Mouse (Mus musculus): Measurements from ENCODE around the gene Nop9.

The Nop9 gene

DNA sequence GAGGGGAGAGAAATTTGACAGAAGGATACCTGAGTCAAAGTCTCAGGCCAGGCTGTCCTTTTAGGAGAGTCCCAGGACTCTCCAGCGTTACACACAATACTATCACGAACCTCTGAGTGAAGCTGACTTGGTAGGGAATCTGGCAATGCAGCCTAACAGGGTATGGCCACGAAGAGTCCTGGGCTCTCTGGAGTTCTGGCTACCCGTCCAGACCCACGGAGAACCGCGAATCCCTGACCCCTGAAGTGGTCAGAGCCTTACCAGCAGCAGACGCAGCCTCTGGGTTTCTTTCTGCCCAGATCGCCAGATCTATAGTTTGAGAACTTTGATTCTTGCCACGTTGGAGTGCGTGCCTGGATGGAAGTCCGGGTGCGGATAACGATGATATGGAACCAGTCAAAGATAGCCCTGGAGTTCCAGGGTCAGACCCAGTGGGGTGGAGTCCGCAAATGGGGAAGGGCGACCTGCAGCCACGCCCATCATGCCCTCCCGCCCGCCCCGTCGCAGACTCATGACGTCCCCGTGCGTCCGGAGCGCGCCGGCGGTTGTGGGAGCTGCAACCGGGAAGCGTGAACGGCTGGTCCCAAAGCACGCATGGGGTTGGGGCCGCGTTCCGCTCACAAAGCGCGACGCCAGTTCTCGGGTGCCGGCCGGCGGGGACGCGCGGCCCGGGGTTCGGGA lies at the start of gene Nop9, which contains the start of gene Dhrs1:
Gene Nop9 (plus strand): TSS at position 514 of the 681 bp plus-strand sequence.
Gene Dhrs1 (minus strand): TSS at position 511 of the 681 bp plus-strand sequence.
- DNase-seq: peak; percentile 85

- no peak for DNase-seq
Observed at GRCm38 (mm10) chr14:55697226-55697625, 48.3 kb upstream of the Nop9 start.

DNA sequence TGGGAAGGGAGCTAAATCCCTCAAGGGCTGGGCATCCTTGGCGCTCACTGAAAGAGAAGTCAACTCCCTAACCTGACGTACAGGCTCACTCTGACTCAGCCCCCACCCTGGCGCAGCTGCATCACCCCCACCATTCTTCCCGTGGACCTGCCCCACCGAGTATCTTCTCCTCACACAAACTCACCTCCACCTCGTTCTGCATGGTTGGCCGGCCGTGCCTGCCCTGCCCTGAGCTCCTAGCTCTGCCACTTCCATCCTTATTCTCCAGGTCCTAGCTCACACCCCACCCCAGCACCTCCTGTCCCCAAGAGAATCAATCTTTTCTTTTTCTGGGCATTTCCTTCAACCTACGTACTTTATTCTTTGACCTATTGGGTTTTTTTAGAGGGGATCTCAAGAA lies 44.4 kb upstream of the Nop9 start:
- DNase-seq: no peak

DNA sequence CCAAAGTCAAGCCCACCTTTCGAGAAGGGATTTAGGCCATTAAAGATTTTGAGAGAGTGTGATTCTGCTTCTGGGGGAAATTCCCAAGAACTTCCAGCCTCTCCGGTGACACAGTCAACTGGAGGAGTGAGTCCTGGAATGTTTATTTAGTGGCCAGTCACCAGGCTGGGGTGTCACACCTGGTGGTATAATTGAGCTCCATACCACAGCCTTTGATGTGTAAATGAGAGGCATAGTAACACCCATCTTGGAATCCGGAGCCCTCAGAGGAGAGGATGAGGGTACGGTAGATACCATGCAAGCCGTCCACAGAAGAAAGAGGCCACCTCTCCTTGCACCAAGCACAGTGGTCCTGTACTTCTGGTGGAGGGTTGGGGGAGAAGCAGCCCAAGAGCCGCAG lies 42.7 kb upstream of the Nop9 start:
- no peak for DNase-seq

GRCm38 (mm10) chr14:55706051-55706600 lies 39.4 kb upstream of the Nop9 start:
- no peak for DNase-seq

- no peak for DNase-seq
Observed at GRCm38 (mm10) chr14:55707397-55707796, 38.1 kb upstream of the Nop9 start.

DNA sequence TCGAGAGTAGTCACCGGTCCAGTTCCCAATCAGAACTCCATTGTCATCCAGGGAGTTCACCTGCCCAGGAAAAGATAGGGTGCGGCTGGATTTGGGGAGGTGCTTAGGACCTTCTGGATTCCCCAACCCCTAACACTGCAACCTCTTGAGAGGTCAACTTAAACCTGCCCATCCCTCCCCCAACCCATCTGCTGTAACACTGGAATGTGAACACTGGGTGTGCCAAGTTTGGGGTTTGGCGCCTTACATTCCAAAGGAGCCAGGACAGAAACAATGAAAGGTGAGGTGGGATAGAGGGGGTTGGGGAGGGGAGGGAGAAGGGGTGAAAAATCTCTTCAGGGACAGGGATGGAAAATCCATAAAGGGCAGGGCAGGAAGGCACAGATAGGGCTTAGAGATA lies 36.0 kb upstream of the Nop9 start:
- no peak for DNase-seq

DNA sequence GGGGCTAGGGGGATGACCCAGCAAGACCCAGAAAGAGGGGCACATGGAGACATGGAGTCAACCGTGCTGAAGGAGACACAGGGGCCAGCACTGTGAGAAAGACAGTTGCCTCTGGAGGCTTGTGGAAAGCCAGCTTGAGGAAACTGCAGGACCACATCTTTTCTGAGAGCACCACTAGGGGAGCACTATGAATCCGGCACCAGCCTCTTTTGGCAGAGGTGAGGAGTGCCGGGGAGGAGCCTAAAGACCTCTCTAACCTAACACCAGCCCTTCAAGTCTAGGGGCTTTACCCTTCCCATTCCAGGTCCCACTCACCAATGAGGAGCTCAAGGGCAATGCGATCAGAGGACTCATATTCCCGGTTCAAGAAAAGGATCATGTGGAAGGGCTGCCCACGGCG lies 33.7 kb upstream of the Nop9 start:
- DNase-seq: no peak

DNA sequence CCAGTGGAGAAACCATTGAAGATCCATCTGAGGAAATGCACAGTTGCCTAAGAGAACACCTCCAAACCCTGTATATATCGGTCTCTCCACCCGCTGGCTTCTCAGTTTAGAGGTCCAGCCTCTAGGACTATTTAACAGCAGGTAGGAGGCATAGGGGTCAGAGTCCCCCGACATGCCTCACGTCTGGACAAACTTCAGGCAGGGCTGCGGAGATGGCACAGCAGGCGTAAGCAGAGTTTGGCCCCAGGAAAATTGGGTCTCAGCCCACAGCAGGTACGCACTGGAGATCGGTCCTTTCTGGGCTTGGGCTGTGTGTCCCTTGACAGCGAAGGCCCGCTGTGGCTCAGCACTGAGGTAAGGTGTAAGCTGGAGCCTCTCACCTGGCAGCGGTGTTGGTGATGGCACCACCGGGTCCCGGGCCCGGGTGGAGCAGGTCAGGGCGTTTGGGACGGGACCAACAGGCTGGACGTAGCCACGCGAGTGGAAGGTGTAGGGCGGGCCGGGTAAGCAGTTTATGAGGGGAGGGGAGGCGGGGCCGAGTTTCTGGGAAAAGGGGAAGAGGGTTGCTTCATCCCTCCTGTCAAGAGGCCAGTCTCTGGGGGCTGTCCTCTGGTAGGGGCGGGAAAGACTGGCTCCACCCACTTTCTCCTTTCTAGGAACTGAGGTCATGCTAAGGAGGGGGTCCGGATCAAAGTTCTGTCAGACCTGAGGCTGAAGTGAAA lies 32.3 kb upstream of the Nop9 start:
- DNase-seq: no peak

DNA sequence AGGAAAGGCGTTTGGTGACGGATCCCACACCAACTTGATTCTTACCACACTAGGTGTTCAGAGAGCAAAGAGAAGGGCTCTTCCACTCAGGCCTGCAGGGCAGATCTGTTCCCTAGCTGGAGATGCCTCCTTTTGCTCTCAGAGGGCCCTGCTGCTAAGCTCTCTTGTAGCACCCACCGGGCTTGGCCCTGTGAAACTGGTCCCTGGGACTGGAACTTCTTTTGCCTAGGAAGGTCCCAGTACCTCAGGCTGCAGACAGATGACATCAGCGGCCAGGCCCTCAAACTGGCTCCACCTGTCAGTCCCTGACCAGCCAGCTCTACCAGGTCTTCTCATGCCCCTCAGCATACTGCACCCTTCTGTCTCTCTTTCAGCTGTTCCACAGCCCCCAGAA lies 31.8 kb upstream of the Nop9 start, which contains the start of gene Tgm1:
Gene Tgm1 (minus strand): TSS at position 198 of the 394 bp plus-strand sequence.
- no peak for DNase-seq

- no peak for DNase-seq
Observed at GRCm38 (mm10) chr14:55714893-55715292, 30.6 kb upstream of the Nop9 start.

GRCm38 (mm10) chr14:55716271-55716670 lies 29.2 kb upstream of the Nop9 start:
- no peak for DNase-seq

- no peak for DNase-seq
Observed at GRCm38 (mm10) chr14:55716884-55717283, 28.6 kb upstream of the Nop9 start.

- DNase-seq: no peak
Observed at GRCm38 (mm10) chr14:55719737-55720136, 25.8 kb upstream of the Nop9 start.

- no peak for DNase-seq
Observed at GRCm38 (mm10) chr14:55720666-55721065, 24.8 kb upstream of the Nop9 start.

DNA sequence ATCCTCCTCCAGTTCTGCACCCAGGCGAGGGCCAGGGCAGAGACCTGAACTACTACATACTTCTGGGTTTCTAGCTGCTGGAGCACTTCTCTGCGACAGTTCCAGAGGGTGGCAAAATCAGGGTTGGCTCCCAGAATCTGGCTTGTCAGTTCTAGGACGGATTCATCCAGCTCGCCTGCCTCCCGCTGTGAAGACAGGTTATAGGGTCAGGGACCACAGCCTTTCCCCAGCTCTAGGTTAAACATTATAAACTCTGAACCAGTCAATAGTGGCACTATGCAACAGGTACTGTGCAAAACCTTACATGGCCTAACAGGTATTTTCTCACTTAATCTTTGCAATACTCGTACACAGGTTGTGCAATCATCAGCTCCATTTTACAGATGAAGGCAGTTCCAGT lies 24.4 kb upstream of the Nop9 start:
- DNase-seq: no peak

GRCm38 (mm10) chr14:55721700-55722437 lies 23.6 kb upstream of the Nop9 start, which contains the start of gene Rabggta:
TSS of gene Rabggta (minus strand) at chr14:55722263.
- DNase-seq: peak; percentile 94

- no peak for DNase-seq
Observed at GRCm38 (mm10) chr14:55722438-55722945, 23.0 kb upstream of the Nop9 start.

DNA sequence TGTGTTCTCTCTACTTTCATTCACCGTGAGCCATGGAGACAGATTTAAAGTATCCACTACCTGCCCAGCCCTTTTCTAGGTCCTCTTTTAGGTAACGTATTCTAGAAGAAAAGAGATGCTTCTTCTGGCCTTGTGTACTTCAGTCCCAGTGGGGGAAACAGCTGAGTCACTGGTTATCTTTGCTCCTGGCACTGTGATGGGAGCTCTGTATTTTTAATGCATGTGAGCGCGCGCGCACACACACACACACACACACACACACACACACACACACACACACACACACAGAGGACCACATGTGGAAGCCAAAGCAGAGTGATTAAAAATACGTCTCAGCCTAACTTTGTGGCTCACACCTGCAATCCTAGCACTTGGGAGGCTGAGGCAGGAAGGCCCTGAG lies 22.1 kb upstream of the Nop9 start:
- DNase-seq: no peak

DNA sequence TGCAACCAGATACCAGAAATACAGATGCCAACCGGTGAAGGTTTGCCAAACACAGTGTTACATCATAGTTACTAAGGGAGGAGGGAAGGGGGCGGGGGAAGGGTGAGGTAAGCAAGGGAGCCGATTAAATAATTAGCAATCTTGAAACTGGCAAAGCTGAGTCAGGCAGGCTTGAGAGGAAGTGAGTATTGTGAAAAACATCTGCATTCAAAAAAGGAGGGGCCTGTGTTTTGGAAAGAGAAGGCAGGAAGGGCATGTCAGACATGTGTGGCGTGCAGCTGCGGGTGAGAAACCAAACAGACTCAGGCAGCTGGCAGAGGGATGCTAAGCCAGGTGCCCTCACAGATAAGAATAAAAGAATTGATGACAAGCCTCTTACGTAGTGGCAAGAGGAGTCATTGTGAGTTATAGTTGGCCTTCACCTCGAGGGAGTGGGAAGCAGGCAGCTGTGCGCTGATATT lies 21.1 kb upstream of the Nop9 start:
- no peak for DNase-seq

- DNase-seq: no peak
Observed at GRCm38 (mm10) chr14:55726261-55726660, 19.2 kb upstream of the Nop9 start.

- DNase-seq: no peak
Observed at GRCm38 (mm10) chr14:55727889-55728685, 17.4 kb upstream of the Nop9 start.
